Mouse (Mus musculus) retina, embryonic 14.5 days (tissue): ENCODE results near the gene Ubn1.

Source experiments
- DNase-seq: peaks from one replicate; pipeline ENCODE4 v3.0.0-alpha.2; 2015; ENCODE audit warnings: low spot score

Gene Ubn1

DNA sequence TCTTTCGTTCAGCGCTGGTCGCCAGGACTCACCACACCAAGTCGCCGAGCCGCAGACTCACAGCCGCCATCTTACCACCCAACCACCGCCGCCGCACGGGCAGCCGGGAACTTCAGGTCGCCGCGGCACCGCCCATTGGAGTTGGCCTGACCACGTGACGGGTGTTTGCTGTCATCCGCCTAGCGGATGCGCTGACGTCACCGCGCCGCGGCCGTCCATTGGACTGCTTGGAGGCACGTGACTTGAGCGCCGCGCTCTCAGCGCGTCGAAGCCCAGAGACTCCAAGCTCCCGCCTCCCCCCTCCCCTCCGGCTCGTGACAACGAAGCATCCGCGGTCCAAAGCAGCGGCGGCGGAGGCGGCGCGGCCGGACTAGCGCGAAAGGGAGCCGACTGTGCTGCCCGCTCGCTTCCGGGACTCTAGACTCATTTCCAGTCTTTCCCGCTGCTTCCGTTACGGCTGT lies at the start of gene Ubn1, which contains the start of gene Glyr1:
Gene Ubn1 (plus strand): TSS at position 284 of the 461 bp plus-strand sequence.
Gene Glyr1 (minus strand): TSS at position 90 of the 461 bp plus-strand sequence.
- peak; percentile 99 for DNase-seq

- no peak for DNase-seq
Observed at GRCm38 (mm10) chr16:5000611-5001010, 49.2 kb upstream of the Ubn1 start.

DNA sequence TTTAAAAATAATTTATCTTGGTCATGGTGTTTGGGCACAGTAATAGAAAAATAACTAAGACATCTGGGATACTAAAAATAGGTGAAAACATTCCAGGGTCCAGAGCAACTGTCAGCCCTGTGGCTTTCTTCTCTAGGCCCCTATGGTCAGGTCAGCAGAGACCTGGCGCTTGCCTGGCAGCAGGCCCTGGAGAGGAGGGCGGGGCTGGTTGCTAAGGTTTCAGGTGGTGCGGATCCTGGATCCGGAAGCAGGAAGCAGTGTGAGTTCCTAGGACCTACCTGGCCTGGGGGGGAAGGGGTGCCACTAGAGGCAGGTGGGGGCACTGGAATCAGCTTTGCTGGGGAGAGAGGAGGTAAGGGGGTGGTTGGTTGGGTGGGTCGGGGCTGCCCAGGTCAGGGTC lies 42.8 kb upstream of the Ubn1 start, which contains the start of gene Smim22:
Gene Smim22 (plus strand): TSS at position 222 of the 400 bp plus-strand sequence.
- DNase-seq, result no peak

- DNase-seq, result no peak
Observed at GRCm38 (mm10) chr16:5007492-5007891, 42.4 kb upstream of the Ubn1 start.

DNA sequence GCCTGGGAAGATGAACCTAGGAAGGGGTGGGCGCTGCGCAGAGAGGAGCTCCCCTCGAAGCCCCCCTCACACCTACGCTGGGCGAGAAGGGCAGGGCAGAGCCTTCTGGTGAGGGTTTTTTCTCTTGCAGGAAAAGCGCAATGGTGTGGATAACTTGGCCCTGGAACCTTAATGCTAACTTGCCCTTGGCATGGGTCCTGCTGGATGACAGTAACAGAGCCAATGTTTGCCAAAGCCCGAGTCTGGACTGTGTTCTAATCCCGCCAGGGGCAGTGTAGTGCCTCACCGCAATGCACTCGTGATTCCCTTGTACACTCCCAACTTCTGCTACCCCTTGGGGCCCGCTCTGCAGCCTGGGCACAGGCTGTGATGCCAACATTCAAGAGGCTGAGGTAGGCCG lies 41.8 kb upstream of the Ubn1 start:
- no peak for DNase-seq

DNA sequence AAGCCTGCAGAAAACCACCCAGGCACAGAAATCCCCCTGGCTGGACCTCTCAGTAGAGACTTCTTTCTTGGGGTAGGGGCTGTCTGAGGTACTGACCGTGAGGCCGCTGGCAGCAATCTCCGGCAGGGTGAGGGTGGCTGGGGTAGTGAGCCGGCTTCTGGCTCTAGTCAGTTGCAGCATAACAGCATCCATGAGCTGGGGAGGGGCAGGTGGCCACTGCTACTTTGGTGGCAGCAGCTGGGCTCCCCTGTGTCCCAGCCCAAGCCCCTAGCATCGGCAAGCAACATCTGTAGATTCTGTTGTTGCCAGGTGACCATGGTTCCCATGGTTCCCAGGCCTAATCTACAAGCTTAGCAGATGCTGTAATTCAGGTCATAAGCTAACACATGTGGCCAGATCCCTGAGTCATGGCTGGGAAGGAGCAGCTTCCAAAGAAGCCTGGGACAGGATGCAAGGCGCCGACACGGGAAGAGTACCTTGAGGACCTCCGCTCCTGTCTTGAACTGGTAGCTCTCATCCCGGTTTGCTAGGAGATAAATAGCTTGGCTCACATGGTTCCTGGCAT lies 39.4 kb upstream of the Ubn1 start:
- peak; percentile 15 for DNase-seq

GRCm38 (mm10) chr16:5011285-5011684 lies 38.6 kb upstream of the Ubn1 start:
- no peak for DNase-seq

DNA sequence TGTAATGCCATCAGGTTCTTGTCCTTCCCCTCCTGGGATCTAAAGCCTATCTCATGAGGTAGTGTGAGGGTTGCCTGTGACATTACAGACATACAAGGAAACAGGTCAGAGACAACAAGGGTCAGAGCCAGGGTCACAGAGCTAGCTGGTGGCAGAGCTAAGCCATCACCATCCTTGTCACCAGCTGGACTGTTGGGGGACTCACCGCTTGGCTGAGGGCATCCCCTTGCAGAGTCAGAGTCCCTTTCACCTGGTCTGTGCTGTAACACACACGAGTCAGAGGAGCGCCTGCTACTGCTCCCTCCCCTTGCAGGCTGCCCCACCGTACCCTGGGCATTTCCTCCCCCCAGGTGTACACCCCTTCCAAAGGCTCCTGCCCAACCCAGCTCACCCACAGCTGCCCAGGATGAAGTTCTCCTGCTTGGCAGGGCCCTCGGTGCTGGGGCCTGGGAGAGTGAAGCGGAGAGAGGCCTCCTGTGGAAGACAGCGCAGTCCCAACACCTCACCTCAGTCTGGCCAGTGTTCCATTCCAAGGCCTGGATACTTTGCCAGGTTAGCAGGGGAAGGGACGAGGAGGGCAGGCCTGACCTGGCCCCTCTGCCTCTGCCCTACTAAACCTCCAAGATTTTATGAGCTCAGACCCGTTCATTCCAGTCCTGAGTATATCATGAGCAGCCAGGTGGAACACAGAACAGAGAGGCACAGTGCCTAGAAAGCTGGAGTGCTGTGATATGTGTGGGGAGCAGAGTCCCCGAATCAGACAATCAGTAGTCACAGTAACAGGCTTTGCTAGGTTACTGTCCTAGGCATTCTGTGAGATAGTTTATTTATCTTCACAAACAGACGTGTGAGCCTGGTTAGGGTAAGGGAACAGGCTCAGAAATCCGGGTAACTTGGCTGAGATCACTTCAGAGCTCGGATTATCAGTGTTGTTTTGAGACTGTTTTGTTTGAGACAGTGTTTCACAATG lies 37.5 kb upstream of the Ubn1 start:
- no peak for DNase-seq

DNA sequence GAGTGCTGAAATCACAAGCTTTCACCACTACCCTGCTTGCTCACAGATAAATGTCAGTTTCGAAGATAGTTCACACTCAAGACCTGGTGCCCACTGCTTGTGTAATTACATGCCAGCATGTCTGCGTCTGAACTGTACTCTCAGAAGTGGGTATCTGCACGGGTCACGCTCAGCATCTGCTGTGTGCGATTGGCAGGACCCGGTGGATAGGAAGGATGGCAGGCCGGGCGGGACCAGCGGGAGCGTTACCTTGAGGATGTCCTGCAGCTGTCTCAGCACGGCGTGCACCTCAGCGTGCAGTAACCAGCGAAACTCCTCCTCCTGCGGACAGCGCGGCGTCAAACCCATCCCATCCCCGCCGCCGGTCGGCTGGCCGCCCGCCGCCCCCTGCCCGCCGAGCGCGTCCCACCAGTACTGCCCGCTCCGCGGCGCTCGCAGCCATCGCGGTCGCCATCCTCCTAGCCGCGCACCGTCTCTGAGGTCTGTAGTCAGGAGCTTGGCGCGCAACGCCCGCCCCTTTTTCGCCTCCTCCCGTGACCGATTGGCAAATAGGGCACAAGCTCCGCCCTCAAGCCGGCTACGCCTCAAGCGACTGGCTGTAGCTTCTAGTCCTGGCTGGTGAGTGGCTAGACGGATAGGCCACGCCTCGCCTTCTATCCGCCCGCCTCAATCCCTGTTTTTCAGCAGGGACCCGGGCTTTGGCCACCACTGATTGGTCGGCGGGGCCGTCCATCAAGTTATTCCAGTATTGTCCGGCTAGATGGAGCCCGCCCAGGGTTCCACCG lies 36.6 kb upstream of the Ubn1 start, which contains the start of gene Rogdi:
Gene Rogdi (minus strand): TSS at position 500 of the 785 bp plus-strand sequence.
- peak; percentile 100 for DNase-seq

DNA sequence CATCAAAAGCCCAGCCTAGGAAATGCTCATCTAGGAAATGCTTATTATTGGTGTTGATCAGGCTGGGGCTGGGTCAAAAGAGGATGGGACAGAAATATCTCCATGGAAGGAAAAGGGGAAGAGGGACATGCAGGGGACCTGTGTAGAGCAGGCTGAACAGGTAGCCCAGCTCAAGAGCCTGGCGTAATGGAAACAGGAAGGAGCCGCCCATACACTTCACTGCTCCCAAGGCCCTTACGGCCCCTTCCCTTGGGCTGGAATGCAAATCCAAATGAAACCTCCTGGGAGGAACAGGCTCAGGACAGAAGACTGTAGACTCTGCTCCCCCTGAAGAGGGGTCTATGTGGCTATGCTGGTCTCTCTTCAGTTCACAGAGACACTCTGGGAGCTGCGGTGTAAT lies 35.3 kb upstream of the Ubn1 start:
- no peak for DNase-seq

- no peak for DNase-seq
Observed at GRCm38 (mm10) chr16:5024021-5024420, 25.8 kb upstream of the Ubn1 start.

GRCm38 (mm10) chr16:5029847-5030246 lies 20.0 kb upstream of the Ubn1 start:
- DNase-seq, result no peak

- no peak for DNase-seq
Observed at GRCm38 (mm10) chr16:5035591-5035990, 14.3 kb upstream of the Ubn1 start.

- peak; percentile 10 for DNase-seq
Observed at GRCm38 (mm10) chr16:5036649-5037234, 13.1 kb upstream of the Ubn1 start.

GRCm38 (mm10) chr16:5045322-5045721 lies 4.5 kb upstream of the Ubn1 start:
- DNase-seq, result no peak

- DNase-seq, result no peak
Observed at GRCm38 (mm10) chr16:5049182-5049773, 579 bp upstream of the Ubn1 start.

DNA sequence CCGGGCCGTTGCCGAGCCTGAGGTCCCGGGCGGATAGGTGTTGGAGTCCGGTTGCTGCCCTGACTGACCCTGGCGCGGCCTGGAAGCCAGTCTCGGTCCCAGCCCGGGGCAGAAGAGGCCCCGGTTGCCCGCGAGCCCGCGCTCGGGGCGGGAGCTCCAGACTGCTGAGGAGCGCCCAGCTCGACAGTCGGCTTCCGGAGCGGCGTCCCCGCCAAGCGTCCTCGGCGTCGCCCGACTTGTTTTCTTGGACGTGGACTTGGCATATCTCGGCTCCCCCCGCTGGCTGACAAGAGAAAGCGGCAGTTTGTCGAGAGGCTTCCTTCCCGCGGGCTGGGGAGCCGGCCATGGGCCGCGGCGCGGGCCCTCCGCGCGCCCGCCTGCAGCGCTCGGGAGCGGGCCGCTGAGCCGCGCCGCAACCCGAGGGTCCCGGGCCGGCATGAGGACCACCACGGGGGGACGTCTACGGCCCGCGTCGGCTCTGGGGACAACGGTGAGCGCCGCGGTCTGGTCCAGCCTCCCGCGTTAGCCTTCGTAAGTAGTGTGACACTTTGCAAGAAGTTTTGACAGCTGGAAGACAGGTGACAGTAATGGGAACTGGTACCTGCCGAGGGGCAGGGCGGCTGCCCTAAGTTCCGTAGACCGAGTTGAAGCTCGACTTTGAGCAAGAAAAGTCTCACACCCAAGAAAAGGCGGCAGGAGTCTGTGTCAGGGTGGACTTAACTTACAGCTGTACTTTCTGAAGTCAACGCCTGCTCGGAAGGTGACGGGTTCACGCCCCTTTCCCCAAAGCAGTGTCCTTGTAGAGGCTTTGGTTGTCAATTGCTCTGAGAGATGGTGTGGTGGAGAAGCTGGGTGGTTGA lies 624 bp downstream of the Ubn1 start:
- DNase-seq, result peak; percentile 73

DNA sequence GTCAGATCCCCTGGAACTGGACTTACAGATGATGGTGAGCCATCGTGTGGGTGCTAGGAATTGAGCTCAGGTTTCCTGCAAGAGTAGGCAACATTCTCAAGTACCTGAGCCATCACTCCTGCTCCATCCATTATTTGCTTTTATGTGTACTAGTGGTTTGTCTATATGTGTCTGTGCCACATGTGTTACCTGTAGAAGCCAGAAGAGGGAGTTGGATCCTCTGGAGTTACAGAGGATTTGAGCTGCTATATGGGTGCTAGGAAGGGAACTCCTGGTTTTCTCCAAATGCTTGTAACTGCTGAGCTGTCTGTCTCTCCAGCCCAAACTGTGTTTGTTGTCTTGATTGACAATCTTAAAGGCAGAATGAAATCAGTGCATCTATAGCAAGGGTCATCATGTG lies 8.3 kb downstream of the Ubn1 start:
- peak; percentile 37 for DNase-seq

GRCm38 (mm10) chr16:5063472-5063871 lies 13.6 kb downstream of the Ubn1 start:
- DNase-seq, result no peak

DNA sequence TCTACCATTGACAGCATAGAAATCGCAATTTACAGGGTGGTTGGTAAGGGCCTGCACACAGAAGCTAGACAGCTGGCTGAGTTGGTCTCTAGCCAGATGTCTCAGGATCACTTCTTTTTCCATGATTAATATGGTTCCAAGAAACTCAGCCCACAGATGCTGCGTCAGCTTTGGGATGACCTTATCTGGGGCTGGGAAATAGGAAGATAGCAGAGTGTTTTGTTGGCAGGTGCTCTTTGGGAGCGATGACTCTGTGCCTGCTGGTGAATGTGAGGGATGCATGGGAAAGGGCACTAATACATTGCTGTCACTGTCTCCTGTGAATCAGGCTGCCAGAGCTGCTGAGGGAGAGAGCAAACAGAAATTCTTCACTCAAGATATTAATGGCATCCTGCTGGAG lies 20.5 kb downstream of the Ubn1 start:
- DNase-seq, result no peak
